Comparison of ENCODE assay signal across 22 mouse cellular contexts in the genomic region with DNA sequence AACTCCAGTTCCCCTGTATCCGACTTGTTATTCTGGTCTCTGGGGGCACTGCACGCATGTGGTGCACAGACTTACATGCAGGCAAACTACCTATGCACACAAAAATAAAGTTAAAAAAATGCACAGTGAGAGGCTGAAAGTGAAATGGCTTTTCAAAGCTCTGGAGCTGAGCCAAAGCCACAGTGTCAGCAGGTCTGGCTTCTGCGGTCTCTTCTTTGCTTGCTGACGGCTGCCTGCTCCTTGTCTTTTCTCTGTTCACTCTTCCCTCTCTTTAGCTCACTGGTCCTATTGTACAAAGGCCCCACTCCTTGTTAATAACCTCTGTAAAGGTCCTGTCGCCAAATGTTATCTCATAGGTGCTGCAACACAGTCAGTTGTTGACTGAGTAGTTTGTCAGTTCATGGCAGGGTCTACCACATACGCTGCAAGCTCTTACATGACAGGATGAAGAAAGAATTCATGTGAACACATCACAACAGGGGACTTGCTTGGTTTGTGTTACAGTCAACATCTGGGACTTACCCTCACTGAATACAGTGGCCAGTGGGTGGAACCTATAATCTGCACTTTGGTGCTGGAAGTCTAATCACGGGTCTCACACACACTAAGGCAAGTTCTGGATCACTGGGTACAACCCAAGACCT. TPM values are rescaled to one million over a fixed set of nuclear protein-coding genes. Genes with fewer than 3 reads are reported as not detected.
DNase-seq lines count a peak whose midpoint lies in the region; ATAC-seq lines count a peak whose summit lies in the region.
"Had no signal": no experiment of that assay in that cellular context is flagged by ENCODE, and none has a peak within 500 bp of the region (broad histone marks: within the 10 kb centered on the region; RNA-seq: fewer than 3 reads in every experiment).

No protein-coding gene starts in this region.

- H3K36me3 ChIP-seq in splenic B cell, adult 2 months (ENCODE audit: control insufficient read depth, insufficient read depth, low read length, poor library complexity, severe bottlenecking): no peaks in the 10 kb centered on the region
- H3K36me3 ChIP-seq in hindbrain, embryonic 14.5 days (replicated peaks; ENCODE audit: control insufficient read depth, insufficient read depth): no peaks in the 10 kb centered on the region
- H3K36me3 ChIP-seq: embryonic facial prominence, embryonic 15.5 days; heart, embryonic 10.5 days; midbrain, embryonic 12.5 days had no signal

- H3K9me3 ChIP-seq in hindbrain, embryonic 14.5 days (ENCODE audit: control insufficient read depth, low read length): no peaks in the 10 kb centered on the region
- H3K9me3 ChIP-seq: embryonic facial prominence, embryonic 15.5 days; heart, embryonic 10.5 days; midbrain, embryonic 12.5 days had no signal

- ATAC-seq in hematopoietic stem cell, adult 5-6 weeks (replicated peaks in 1 of 2; ENCODE audit: insufficient read depth in 1 of 2, low FRiP score in 2 of 2, low TSS enrichment in 1 of 2, low read depth in 1 of 2, poor library complexity in 2 of 2, severe bottlenecking in 2 of 2): peak; percentile 81 to 88
- ATAC-seq in hindbrain, embryonic 14.5 days (ENCODE audit: low FRiP score): no peak

- no peak overlapping the region for H3K4me3 ChIP-seq in hindbrain, embryonic 14.5 days (replicated peaks; ENCODE audit: low read length)
- H3K4me3 ChIP-seq: embryonic facial prominence, embryonic 15.5 days; heart, embryonic 10.5 days; midbrain, embryonic 12.5 days had no signal

- H3K4me1 ChIP-seq in hindbrain, embryonic 14.5 days (replicated peaks; ENCODE audit: control insufficient read depth, insufficient read depth, low read length): no peaks in the 10 kb centered on the region
- H3K4me1 ChIP-seq: embryonic facial prominence, embryonic 15.5 days; midbrain, embryonic 12.5 days had no signal

- H3K9ac ChIP-seq in hindbrain, embryonic 14.5 days: no peak overlapping the region
- H3K9ac ChIP-seq: embryonic facial prominence, embryonic 15.5 days; midbrain, embryonic 12.5 days had no signal

- peak; percentile 34 for DNase-seq in testis, postnatal 10 days (ENCODE audit: low spot score)
- no peak for DNase-seq in testis, postnatal 14 days (ENCODE audit: low spot score)
- DNase-seq in CD8-positive naive resting alpha-beta T cell, adult 2 months (ENCODE audit: low read depth in 2 of 2, low spot score in 2 of 2): peak; percentile 52 to 70
- DNase-seq in splenic B cell, adult 2 months (ENCODE audit: low read depth, low spot score): peak; percentile 43
- DNase-seq in MN1 (ENCODE audit: low spot score): no peak
- DNase-seq in hindbrain, embryonic 14.5 days (ENCODE audit: low spot score): no peak
- DNase-seq in cerebellum, postnatal 4 days (ENCODE audit: low spot score in 2 of 2): no peak
- DNase-seq: cerebellum, adult 2 months; gastrocnemius, postnatal 10 days; layer of hippocampus, postnatal 36 days; left cerebral cortex, postnatal 4 days; lung, adult 2 months; lung, postnatal 4 days; right cerebral cortex, adult 18-20 months; spleen, adult 18-20 months had no signal

- H3K27ac ChIP-seq in hindbrain, embryonic 14.5 days: no peak overlapping the region
- H3K27ac ChIP-seq: embryonic facial prominence, embryonic 15.5 days; heart, embryonic 10.5 days; midbrain, embryonic 12.5 days had no signal

- 81% methylated on average over 7 of the region's 7 CpGs for WGBS in hindbrain, embryonic 14.5 days

- no peak overlapping the region for H3K4me2 ChIP-seq in hindbrain, embryonic 14.5 days (replicated peaks)
- H3K4me2 ChIP-seq: embryonic facial prominence, embryonic 15.5 days; midbrain, embryonic 12.5 days had no signal

- H3K27me3 ChIP-seq in splenic B cell, adult 2 months (ENCODE audit: control insufficient read depth, insufficient read depth, low read length, poor library complexity, severe bottlenecking): no peaks in the 10 kb centered on the region
- H3K27me3 ChIP-seq in hindbrain, embryonic 14.5 days (ENCODE audit: control insufficient read depth, insufficient read depth, low read length): no peaks in the 10 kb centered on the region
- H3K27me3 ChIP-seq: embryonic facial prominence, embryonic 15.5 days; midbrain, embryonic 12.5 days had no signal

RNA-seq across cellular contexts. Expression of gene Aox2, which starts 33.2 kb away (rescaled TPM):
- 0.38 TPM in 1 of 2 replicates, not detected in the other for total RNA-seq in hematopoietic stem cell, adult 5-6 weeks (2017)
- 0.05 TPM in 1 of 2 replicates, not detected in the other for polyA plus RNA-seq in hindbrain, embryonic 14.5 days (2014; fragmentation: Nextera tagmentation; extraction: Ambion mirVana)
- total RNA-seq: heart, postnatal 25 days; layer of hippocampus, postnatal 36 days; left cerebral cortex, postnatal 4 days had no signal
- polyA plus RNA-seq: forebrain, embryonic 11.5 days; liver, adult 2 months; lung, adult 2 months; midbrain, embryonic 12.5 days had no signal

Comparison
In these comparisons a context has a peak if more than half of its experiments do, and no peak if none do; other contexts are left out.
1. DNase-seq: peak in testis, postnatal 10 days (single experiment), CD8-positive naive resting alpha-beta T cell, adult 2 months (2 of 2) and splenic B cell, adult 2 months (single experiment); none in testis, postnatal 14 days (single experiment), MN1 (single experiment), hindbrain, embryonic 14.5 days (single experiment) and cerebellum, postnatal 4 days (0 of 2).